Mouse (Mus musculus) naive thymus-derived CD4-positive, alpha-beta T cell, adult 2 months (primary cell): ENCODE results near the gene Spaca3.

Experiments used
- DNase-seq: peaks from one replicate; pipeline ENCODE4 v3.0.0-alpha.2; 2011; ENCODE audit warnings: low read depth

Gene Spaca3

DNA sequence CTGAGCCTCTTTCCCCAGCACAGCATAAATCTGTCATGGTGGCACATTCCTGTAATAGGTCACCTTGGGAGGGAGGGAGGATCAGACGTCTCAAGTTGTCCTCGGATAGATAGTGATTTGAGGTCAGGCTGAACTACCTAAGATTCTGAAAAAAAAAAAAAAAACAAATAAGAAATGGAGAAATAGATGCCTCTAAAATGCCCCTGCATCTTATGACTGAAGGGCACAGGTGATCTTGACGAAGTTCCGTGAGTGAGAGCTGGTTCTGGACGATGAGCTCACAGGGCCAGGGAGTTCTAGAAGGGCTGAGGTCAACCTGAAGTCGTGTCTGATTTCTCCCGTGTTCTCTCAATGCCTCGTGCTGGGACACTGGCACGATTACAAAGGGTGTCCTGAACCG lies at the start of gene Spaca3:
TSS of gene Spaca3 (plus strand) at position 301 of the 400 bp plus-strand sequence.
- no peak for DNase-seq

- DNase-seq, result no peak
These were observed 49.6 kb upstream of the Spaca3 start for GRCm38 (mm10) chr11:80808551-80809070.

GRCm38 (mm10) chr11:80809666-80809992 lies 48.5 kb upstream of the Spaca3 start:
- DNase-seq, result no peak

- no peak for DNase-seq
These were observed 48.0 kb upstream of the Spaca3 start, which contains the start of gene Tmem98 for GRCm38 (mm10) chr11:80809993-80810821. Gene Tmem98, plus strand, starts transcription at chr11:80810175.

DNA sequence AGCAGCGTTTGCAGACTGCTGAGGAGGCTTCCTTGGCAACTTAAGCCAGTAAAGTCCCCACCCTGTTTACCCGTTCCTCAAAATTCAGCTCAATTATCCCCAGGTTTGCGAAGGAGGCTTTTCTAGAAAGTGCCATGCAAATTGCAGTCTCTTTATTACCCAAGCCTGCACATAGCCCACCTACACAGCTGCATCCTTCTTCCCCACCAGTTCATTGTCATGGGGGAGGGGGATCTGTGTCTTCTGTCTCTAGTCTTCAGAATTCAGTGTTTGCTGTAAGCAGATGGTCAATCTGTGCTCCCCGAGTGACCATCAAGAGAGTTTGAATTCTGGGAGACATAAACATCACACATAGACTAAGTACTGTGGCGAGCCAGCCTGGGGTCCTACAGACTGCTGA lies 47.0 kb upstream of the Spaca3 start:
- no peak for DNase-seq

DNA sequence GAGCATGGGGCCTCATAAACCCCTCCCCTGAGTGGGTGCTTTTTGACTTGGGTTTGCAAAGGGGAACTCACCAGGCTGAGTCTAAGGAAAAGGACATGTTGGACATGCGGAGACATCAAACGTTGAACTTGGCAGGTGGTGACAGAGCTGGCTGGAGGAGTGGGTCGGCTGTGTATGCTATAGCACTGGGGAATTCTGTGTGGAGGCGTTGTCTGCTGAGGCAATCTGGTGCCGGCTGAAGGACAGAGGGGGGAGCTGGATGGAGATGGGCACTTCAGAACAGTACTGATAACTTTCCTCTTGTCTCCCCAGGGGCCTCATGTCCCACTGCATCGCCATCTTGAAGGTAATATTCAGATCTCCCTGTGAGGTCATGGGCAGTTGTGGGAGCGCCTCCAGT lies 42.8 kb upstream of the Spaca3 start:
- no peak for DNase-seq

DNA sequence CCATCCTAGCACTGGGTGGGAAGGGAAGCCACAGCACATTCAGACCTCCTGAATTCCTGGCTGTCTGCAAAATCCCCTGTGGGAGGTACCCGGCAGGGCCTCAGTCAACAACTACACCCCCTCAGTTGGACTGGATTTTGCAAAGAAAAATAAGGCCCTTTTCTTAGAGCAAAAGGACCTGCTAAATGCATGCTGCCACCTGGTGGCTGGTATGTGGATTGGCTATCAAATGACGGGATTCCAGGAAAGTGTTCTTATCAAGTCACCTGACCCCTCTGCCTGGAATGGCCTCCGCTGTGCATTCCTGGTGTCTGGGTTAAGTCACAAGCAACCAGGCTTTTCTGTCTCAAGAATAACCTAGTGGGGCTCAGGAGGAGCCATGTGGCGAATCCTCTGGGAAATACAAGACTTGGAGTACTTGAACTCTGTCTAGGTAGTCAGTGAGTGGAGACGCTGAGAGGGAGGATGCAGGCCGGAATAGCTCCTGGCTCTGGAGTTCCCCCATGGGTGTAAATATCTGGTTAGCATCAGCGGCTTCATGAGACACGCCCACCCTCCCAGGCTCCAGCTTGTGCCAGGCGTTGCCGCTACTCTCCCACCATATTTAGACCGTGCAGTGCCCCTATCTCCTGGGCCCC lies 40.0 kb upstream of the Spaca3 start:
- peak; percentile 55 for DNase-seq

DNA sequence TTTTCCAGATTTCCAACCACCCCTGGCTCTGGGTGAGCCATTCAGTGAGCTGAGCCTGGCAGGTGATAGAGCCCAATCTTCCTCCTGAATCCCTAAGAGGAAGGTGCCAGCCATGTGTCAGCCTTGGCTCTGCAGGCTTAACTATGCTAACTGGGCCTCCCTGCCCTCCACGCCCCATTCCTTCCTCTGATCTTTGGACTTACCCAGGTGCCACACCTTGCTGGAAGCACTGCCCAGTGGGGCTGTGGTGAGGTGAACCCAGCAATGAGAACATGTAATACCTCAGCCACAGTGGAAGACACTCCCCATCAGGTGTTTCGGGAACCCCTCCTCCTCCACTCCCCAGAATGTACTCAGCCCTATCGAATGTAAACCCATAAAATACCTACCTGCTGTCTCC lies 38.1 kb upstream of the Spaca3 start:
- no peak for DNase-seq

DNA sequence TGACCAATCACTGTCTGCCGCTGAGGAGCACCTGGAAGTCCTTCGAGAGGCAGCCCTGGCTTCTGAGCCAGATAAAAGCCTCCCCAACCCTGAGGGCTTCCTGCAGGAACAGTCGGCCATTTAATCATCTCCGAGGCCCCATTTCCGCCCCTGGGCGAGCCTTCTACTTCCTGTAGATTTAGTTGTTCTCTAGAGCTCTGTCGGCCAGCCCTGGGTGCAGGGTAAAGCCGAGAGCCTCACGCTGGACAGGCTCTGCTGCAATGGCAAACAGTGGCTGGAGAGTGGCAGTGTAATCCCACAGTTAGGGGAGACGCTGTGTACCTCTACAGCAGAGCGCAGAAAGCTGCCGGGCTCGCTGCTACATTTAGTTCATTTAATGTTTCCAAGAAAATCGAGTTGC lies 36.9 kb upstream of the Spaca3 start:
- DNase-seq, result no peak

- DNase-seq, result no peak
These were observed 36.4 kb upstream of the Spaca3 start for GRCm38 (mm10) chr11:80821794-80822193.

DNA sequence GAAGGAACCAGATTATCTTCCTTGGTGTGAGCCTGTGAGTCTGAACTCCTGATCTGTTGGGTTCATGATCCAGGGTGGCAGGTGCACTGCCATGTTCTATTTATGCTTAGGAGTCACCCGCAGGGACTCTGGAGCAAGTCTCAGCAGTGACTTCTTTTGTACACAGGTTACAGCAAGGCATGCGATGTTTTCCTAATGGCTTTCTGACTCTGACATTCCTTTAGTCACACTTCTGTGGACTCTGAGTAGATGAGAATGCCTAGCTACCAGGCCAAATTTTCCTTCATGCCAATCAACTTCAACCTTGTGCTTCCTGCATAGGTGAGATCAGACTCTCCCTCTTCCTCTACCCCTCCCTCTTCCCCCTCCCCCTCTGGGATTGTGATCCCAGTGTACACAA lies 22.8 kb upstream of the Spaca3 start:
- DNase-seq, result no peak

GRCm38 (mm10) chr11:80835841-80836240 lies 22.3 kb upstream of the Spaca3 start:
- no peak for DNase-seq

- DNase-seq, result no peak
These were observed 19.4 kb upstream of the Spaca3 start for GRCm38 (mm10) chr11:80838724-80839123.

DNA sequence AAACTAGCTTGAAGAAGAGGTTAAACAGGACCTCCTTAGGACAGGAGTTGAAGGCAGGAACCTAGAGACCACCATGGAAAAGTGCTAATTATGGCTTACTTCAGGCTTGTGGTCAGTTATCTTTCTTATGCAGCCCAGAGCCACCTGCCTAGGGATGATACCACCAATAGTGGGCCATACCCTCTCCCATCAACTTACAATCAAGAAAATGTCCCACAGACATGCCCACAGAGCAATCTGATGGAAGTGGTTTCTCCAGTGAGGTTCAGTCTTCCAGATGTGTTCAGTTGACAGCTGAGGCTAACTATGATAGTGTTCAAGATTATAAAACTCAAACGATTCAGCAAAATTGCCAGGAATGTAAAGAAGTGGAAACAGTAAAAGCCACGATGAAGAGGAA lies 14.7 kb upstream of the Spaca3 start:
- DNase-seq, result no peak

GRCm38 (mm10) chr11:80845486-80845885 lies 12.7 kb upstream of the Spaca3 start:
- DNase-seq, result no peak

GRCm38 (mm10) chr11:80846115-80846514 lies 12.1 kb upstream of the Spaca3 start:
- no peak for DNase-seq

DNA sequence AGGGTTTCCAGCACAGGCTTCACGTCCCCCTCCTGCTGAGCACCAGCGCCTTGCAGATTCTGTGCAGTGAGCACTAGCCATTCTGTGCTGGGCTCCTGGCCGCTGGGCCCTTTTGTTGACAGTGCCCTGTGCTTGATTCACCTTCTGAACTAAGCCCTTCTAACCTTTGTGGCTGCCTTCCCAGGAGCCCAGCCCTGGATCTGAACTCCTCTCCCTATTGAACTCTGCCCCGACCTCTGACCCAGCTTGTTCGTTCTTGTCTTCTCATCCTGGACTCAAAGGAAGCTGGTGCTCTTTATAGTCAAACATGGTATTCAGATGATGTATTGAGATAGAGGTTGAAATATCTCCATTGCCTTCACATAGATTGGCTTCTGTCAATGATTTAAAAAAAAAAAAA lies 10.0 kb upstream of the Spaca3 start:
- DNase-seq, result no peak

GRCm38 (mm10) chr11:80851859-80852258 lies 6.3 kb upstream of the Spaca3 start:
- DNase-seq, result peak; percentile 8

DNA sequence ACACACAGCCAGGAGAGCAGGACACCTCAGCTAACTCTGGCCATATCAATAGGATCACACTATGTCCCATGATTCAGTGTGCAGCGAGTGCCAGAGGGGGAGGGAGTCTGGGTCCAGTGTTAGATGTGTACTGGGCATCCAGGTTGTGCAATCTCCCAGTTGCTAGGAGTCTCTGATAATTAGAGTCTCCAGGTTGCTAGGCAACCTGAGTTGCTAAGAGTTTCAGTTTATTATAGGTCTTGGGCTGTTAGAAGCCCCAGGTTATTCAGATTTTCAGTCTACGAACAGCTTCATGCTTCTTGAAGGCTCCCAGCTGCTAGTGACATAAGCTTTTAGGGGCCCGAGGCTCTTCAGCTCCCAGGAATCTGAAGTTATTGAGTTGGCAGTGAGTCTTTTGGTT lies 5.2 kb upstream of the Spaca3 start:
- no peak for DNase-seq

GRCm38 (mm10) chr11:80854430-80854829 lies 3.7 kb upstream of the Spaca3 start:
- DNase-seq, result no peak

DNA sequence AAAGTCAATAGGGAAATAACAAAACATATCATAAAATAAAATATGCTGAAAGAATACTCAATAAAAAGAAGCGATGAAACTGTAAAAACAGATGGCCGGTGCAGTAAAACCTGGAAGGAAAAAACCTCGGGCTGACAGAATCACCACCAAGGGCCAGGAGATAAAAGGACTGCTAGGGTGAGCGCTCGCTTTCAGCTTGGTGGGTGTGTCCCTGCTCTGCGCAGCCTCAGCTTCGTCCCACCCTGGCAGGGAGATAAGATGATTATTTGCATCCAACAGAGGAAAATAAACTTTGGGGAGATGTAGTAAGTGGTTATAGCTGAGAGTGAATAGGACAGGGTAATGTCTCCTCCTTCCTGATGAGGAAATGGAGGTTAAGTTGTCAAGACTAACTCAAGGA lies 3.3 kb upstream of the Spaca3 start:
- no peak for DNase-seq

GRCm38 (mm10) chr11:80856827-80857226 lies 1.3 kb upstream of the Spaca3 start:
- no peak for DNase-seq

DNA sequence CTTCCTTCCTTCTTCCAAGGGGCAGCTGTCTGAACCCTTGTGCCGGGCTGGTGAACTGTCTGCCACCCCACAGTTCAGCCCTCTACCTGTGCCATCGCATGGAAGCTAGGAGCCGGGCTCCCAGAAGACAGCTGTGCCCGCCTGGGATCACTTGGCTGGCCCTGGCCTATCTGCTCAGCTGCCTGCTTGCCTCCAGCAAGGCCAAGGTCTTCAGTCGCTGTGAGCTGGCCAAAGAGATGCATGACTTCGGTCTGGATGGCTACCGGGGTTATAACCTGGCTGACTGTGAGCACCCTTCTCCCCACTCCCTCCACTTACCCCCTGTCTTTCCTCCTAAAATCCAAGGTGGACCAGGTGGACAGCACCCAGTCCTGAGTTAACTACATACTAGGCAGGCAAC lies 4.8 kb downstream of the Spaca3 start:
- no peak for DNase-seq

GRCm38 (mm10) chr11:80868039-80868438 lies 9.9 kb downstream of the Spaca3 start:
- no peak for DNase-seq
